Mouse (Mus musculus) bone marrow, adult 2 months (tissue): ENCODE measurements around the gene Itm2c. TPM values are rescaled to one million over a fixed set of nuclear protein-coding genes. Genes with fewer than 3 reads are reported as not detected.
A peak's percentile ranks its signal among the peaks of the same experiment; 100 is the strongest.

ENCODE experiments used
- H3K27ac ChIP-seq: fragments of 200-500 bp; 2 replicates; pipeline ENCODE4 v1.5.1; 2012; ENCODE audit warnings: low read depth, mild to moderate bottlenecking, control low read depth, inconsistent platforms, low read length; ENCODE audit not compliant: control insufficient read depth, poor library complexity, insufficient read depth
- H3K4me1 ChIP-seq: fragments of 200-500 bp; 2 replicates; pipeline ENCODE4 v1.6.1; 2011; ENCODE audit warnings: low read length; ENCODE audit not compliant: control insufficient read depth, insufficient read depth
- H3K4me3 ChIP-seq: fragments of 200-500 bp; replicated peaks from 2 replicates; pipeline ENCODE3; 2011; ENCODE audit warnings: mild to moderate bottlenecking, low read depth, low read length, control low read depth; ENCODE audit not compliant: control insufficient read depth
- CTCF ChIP-seq: fragments of 200-500 bp; IDR thresholded peaks from 2 replicates; pipeline ENCODE4 v1.5.1; 2011; ENCODE audit warnings: low read length, control low read depth; ENCODE audit not compliant: control insufficient read depth, insufficient read depth
- POLR2A ChIP-seq: fragments of 200-500 bp; IDR thresholded peaks from 2 replicates; pipeline ENCODE4 v1.6.1; 2011; ENCODE audit warnings: low read depth, mild to moderate bottlenecking, control low read depth, low read length, borderline replicate concordance; ENCODE audit not compliant: control insufficient read depth
- WGBS: fragments of 180-500 bp; shearing (Covaris S2); methylation state at CpG from one replicate; pipeline ENCODE4 v1.1.7; 2018; 5-methylcytosine and 5-hydroxymethylcytosine counted together
- polyA plus RNA-seq: library from polyadenylated mRNA; stranded (reverse); fragments of >200 nt; gene quantifications from 2 replicates; pipeline ENCODE4 v1.2.4, GENCODE M21; 2011; ENCODE audit warnings: low replicate concordance; ENCODE audit not compliant: missing spikeins, insufficient read depth, insufficient read length

The Itm2c gene
- polyA plus RNA-seq, 1 experiment: 10.8 TPM

- no peak overlapping the region for H3K27ac ChIP-seq
- no peak overlapping the region for H3K4me3 ChIP-seq
- 21% methylated on average over 7 of the region's 7 CpGs for WGBS
- TF ChIP-seq POLR2A: no peak
- no peak for TF ChIP-seq CTCF
- no peaks in the 10 kb centered on the region for H3K4me1 ChIP-seq
Measured at GRCm38 (mm10) chr1:85934560-85934959, 40.5 kb downstream of the Itm2c start.

GRCm38 (mm10) chr1:85935148-85935852 lies 41.2 kb downstream of the Itm2c start:
- no peaks in the 10 kb centered on the region for H3K4me1 ChIP-seq
- TF ChIP-seq CTCF: peak; percentile 65
- no peak for TF ChIP-seq POLR2A
- H3K4me3 ChIP-seq: no peak overlapping the region
- 38% methylated on average over 8 of the region's 8 CpGs for WGBS
- no peak overlapping the region for H3K27ac ChIP-seq

GRCm38 (mm10) chr1:85936265-85936664 lies 42.2 kb downstream of the Itm2c start:
- TF ChIP-seq CTCF: no peak
- no peak for TF ChIP-seq POLR2A
- Histone ChIP-seq H3K27ac (no peak overlapping the region), H3K4me1 (no peaks in the 10 kb centered on the region), H3K4me3 (no peak overlapping the region)
- 79% methylated on average over 6 of the region's 6 CpGs for WGBS

- Histone ChIP-seq H3K4me1 (no peaks in the 10 kb centered on the region), H3K4me3 (no peak overlapping the region), H3K27ac (no peak overlapping the region)
- no peak for TF ChIP-seq CTCF
- no peak for TF ChIP-seq POLR2A
- 83% methylated on average over 1 of the region's 1 CpGs for WGBS
Measured at GRCm38 (mm10) chr1:85937323-85937722, 43.2 kb downstream of the Itm2c start.

GRCm38 (mm10) chr1:85942318-85942717 lies 48.2 kb downstream of the Itm2c start:
- no peak overlapping the region for H3K4me3 ChIP-seq
- no peaks in the 10 kb centered on the region for H3K4me1 ChIP-seq
- no peak overlapping the region for H3K27ac ChIP-seq
- TF ChIP-seq POLR2A: no peak
- no peak for TF ChIP-seq CTCF
- WGBS: 77% methylated on average over 8 of the region's 8 CpGs

GRCm38 (mm10) chr1:85949085-85949684 lies 55.1 kb downstream of the Itm2c start:
- WGBS: 74% methylated on average over 2 of the region's 2 CpGs
- Histone ChIP-seq H3K4me1 (no peaks in the 10 kb centered on the region; the same call in 1 of the 2 replicates), H3K27ac (no peak overlapping the region), H3K4me3 (no peak overlapping the region)
- TF ChIP-seq POLR2A (no peak), CTCF (no peak)

GRCm38 (mm10) chr1:85955150-85955549 lies 61.1 kb downstream of the Itm2c start:
- 60% methylated on average over 3 of the region's 3 CpGs for WGBS
- no peak for TF ChIP-seq POLR2A
- no peak for TF ChIP-seq CTCF

GRCm38 (mm10) chr1:85957290-85957689 lies 63.2 kb downstream of the Itm2c start:
- Histone ChIP-seq H3K27ac (no peak overlapping the region), H3K4me1 (no peaks in the 10 kb centered on the region; the same call in none of the 2 replicates), H3K4me3 (no peak overlapping the region)
- 5% methylated on average over 5 of the region's 5 CpGs for WGBS
- no peak for TF ChIP-seq POLR2A
- TF ChIP-seq CTCF: no peak

More at GRCm38 (mm10) chr1:85955150-85955549, 61.1 kb downstream of the Itm2c start:
- Histone ChIP-seq H3K4me3 (no peak overlapping the region), H3K4me1 (no peaks in the 10 kb centered on the region; the same call in none of the 2 replicates), H3K27ac (no peak overlapping the region)

- Histone ChIP-seq H3K4me1 (no peaks in the 10 kb centered on the region; the same call in none of the 2 replicates), H3K27ac (no peak overlapping the region), H3K4me3 (no peak overlapping the region)
- 60% methylated on average over 9 of the region's 9 CpGs for WGBS
- TF ChIP-seq CTCF (no peak), POLR2A (no peak)
Measured at GRCm38 (mm10) chr1:85957942-85958619, 64.0 kb downstream of the Itm2c start.

Other genes with a start within 250 kb of the Itm2c start
- 107 and 147 TPM in 2 replicates for gene Sp100, start 244.3 kb upstream of the Itm2c start, polyA plus RNA-seq
- 28.7 and 60.7 TPM in 2 replicates for gene A630001G21Rik, start 115.6 kb upstream of the Itm2c start, polyA plus RNA-seq
- 22.7 and 25.7 TPM in 2 replicates for gene Cab39, start 100.8 kb upstream of the Itm2c start, polyA plus RNA-seq
- gene 4933407L21Rik, start 34.2 kb downstream of the Itm2c start, polyA plus RNA-seq: not detected in 2 replicates
- gene Gpr55, start 66.7 kb downstream of the Itm2c start, polyA plus RNA-seq: 0.25 TPM in 1 of 2 replicates, not detected in the other
- gene Spata3, start 122.5 kb downstream of the Itm2c start, polyA plus RNA-seq: not detected in 2 replicates
- gene 2810459M11Rik, start 151.6 kb downstream of the Itm2c start, polyA plus RNA-seq: not detected in 2 replicates
- gene Psmd1, start 170.1 kb downstream of the Itm2c start, polyA plus RNA-seq: 26.6 and 36.4 TPM in 2 replicates
- not detected in 2 replicates for gene Htr2b, start 217.7 kb downstream of the Itm2c start, polyA plus RNA-seq
- 6.9 and 9.7 TPM in 2 replicates for gene Gm21972, start 239.4 kb downstream of the Itm2c start, polyA plus RNA-seq